Mouse (Mus musculus) CH12.LX (cell line): ENCODE measurements around the gene Tenm1. TPM values are rescaled to one million over a fixed set of nuclear protein-coding genes. Genes with fewer than 3 reads are reported as not detected.

Experiments used
- DNase-seq: peaks from one replicate; pipeline ENCODE4 v3.0.0-alpha.2; 2013; ENCODE audit errors: extremely low read depth
- H3K27ac ChIP-seq: 2 replicates; pipeline ENCODE4 v1.5.1; 2012; ENCODE audit warnings: low read depth, mild to moderate bottlenecking, control low read depth, moderate library complexity; ENCODE audit not compliant: insufficient read depth
- H3K27me3 ChIP-seq: replicated peaks from 2 replicates; pipeline ENCODE3; 2012; ENCODE audit warnings: inconsistent platforms
- H3K36me3 ChIP-seq, 2 experiments: replicated peaks in 1 of 2; 2 replicates each; pipeline versions ENCODE3 to v1.6.1; 2012; ENCODE audit warnings: inconsistent platforms in 1 of 2, low read length in 1 of 2, mild to moderate bottlenecking in 1 of 2, mixed read lengths in 1 of 2, moderate library complexity in 1 of 2; ENCODE audit not compliant: control insufficient read depth in 1 of 2, insufficient read depth in 1 of 2
- H3K4me1 ChIP-seq, 2 experiments: 2 replicates each; pipeline ENCODE4 v1.6.1; 2012; ENCODE audit warnings: inconsistent platforms in 1 of 2, moderate library complexity in 1 of 2; ENCODE audit not compliant: insufficient read depth in 2 of 2, control insufficient read depth in 1 of 2
- H3K4me2 ChIP-seq: 2 replicates; pipeline ENCODE4 v1.6.1; 2012; ENCODE audit warnings: low read depth, mild to moderate bottlenecking, control low read depth; ENCODE audit not compliant: poor library complexity, insufficient read depth, severe bottlenecking
- H3K4me3 ChIP-seq, 3 experiments: fragments of 150-350 bp in 1 of 3; sonication (generic) in 1 of 3; replicated peaks in 1 of 3; 2 replicates each; pipeline versions ENCODE3 to v1.5.1; 2011 to 2012; ENCODE audit warnings: low read depth in 2 of 3, low read length in 2 of 3, mild to moderate bottlenecking in 2 of 3, moderate library complexity in 2 of 3, control low read depth in 1 of 3, improper control_type of control experiment in 1 of 3, inconsistent platforms in 1 of 3, mixed read lengths in 1 of 3; ENCODE audit not compliant: poor library complexity in 1 of 3
- H3K79me2 ChIP-seq: replicated peaks from 2 replicates; pipeline ENCODE4 v1.6.1; 2012; ENCODE audit warnings: mild to moderate bottlenecking, moderate library complexity; ENCODE audit not compliant: control insufficient read depth, poor library complexity, insufficient read depth, severe bottlenecking; ENCODE audit errors: extremely low read depth
- H3K9ac ChIP-seq: 2 replicates; pipeline ENCODE4 v1.6.1; 2012; ENCODE audit warnings: low read depth, mild to moderate bottlenecking, control low read depth, moderate library complexity; ENCODE audit not compliant: insufficient read depth
- H3K9me3 ChIP-seq: replicated peaks from 2 replicates; pipeline ENCODE3; 2012; ENCODE audit warnings: low read length, inconsistent platforms, mixed read lengths
- BHLHE40 ChIP-seq: IDR thresholded peaks from 2 replicates; pipeline ENCODE4 v1.6.1; 2011; ENCODE audit warnings: mild to moderate bottlenecking, low read depth, low read length, improper control_type of control experiment
- CHD1 ChIP-seq: IDR thresholded peaks from 2 replicates; pipeline ENCODE4 v1.6.1; 2012; ENCODE audit warnings: low read depth, low read length, improper control_type of control experiment, inconsistent platforms
- CHD2 ChIP-seq: IDR thresholded peaks from 2 replicates; pipeline ENCODE4 v1.6.1; 2011; ENCODE audit warnings: low read length, improper control_type of control experiment
- E2F4 ChIP-seq: IDR thresholded peaks from 2 replicates; pipeline ENCODE4 v1.6.1; 2011; ENCODE audit warnings: low read depth, low read length, improper control_type of control experiment; ENCODE audit not compliant: insufficient replicate concordance
- ETS1 ChIP-seq: conservative IDR thresholded peaks from 2 replicates; pipeline ENCODE4 v1.6.1; 2012; ENCODE audit warnings: low read depth, mild to moderate bottlenecking, inconsistent platforms, low read length, improper control_type of control experiment, moderate library complexity
- IRF4 ChIP-seq: IDR thresholded peaks from 2 replicates; pipeline ENCODE4 v1.6.1; 2014; ENCODE audit warnings: low read depth, mild to moderate bottlenecking, inconsistent platforms, low read length, improper control_type of control experiment
- JUND ChIP-seq: conservative IDR thresholded peaks from 2 replicates; pipeline ENCODE4 v1.6.1; 2011; ENCODE audit warnings: low read depth, low read length, improper control_type of control experiment
- KAT2A ChIP-seq: IDR thresholded peaks from 2 replicates; pipeline ENCODE4 v1.6.1; 2012; ENCODE audit warnings: low read length, improper control_type of control experiment, inconsistent platforms; ENCODE audit not compliant: insufficient replicate concordance
- MAX ChIP-seq: IDR thresholded peaks from 2 replicates; pipeline ENCODE4 v1.6.1; 2011; ENCODE audit warnings: low read length, improper control_type of control experiment
- MAZ ChIP-seq: IDR thresholded peaks from 2 replicates; pipeline ENCODE4 v1.6.1; 2012; ENCODE audit warnings: low read depth, mild to moderate bottlenecking, inconsistent platforms, low read length, improper control_type of control experiment, moderate library complexity
- MXI1 ChIP-seq: IDR thresholded peaks from 2 replicates; pipeline ENCODE4 v1.6.1; 2011; ENCODE audit warnings: mild to moderate bottlenecking, low read depth, low read length, improper control_type of control experiment
- MYC ChIP-seq: IDR thresholded peaks from 2 replicates; pipeline ENCODE4 v1.6.1; 2011; ENCODE audit warnings: low read depth, mild to moderate bottlenecking, improper control_type of control experiment, low read length
- NRF1 ChIP-seq: IDR thresholded peaks from 2 replicates; pipeline ENCODE4 v1.6.1; 2014; ENCODE audit warnings: low read depth, mild to moderate bottlenecking, inconsistent platforms, low read length, improper control_type of control experiment, moderate library complexity
- PAX5 ChIP-seq: IDR thresholded peaks from 2 replicates; pipeline ENCODE4 v1.6.1; 2012; ENCODE audit warnings: low read length, inconsistent platforms, mixed read lengths
- POLR2A ChIP-seq: IDR thresholded peaks from 2 replicates; pipeline ENCODE4 v1.6.1; 2011; ENCODE audit warnings: low read depth, mild to moderate bottlenecking, improper control_type of control experiment, low read length
- POLR2AphosphoS2 ChIP-seq: IDR thresholded peaks from 2 replicates; pipeline ENCODE4 v1.6.1; 2011; ENCODE audit warnings: low read depth, low read length, improper control_type of control experiment
- RAD21 ChIP-seq: IDR thresholded peaks from 2 replicates; pipeline ENCODE4 v1.6.1; 2011; ENCODE audit warnings: low read depth, mild to moderate bottlenecking, low read length, improper control_type of control experiment, moderate library complexity
- RCOR1 ChIP-seq: conservative IDR thresholded peaks from 2 replicates; pipeline ENCODE4 v1.6.1; 2012; ENCODE audit warnings: low read depth, mild to moderate bottlenecking, inconsistent platforms, low read length, improper control_type of control experiment
- SIN3A ChIP-seq: IDR thresholded peaks from 2 replicates; pipeline ENCODE4 v1.6.1; 2012; ENCODE audit warnings: low read length, improper control_type of control experiment, inconsistent platforms
- USF1 ChIP-seq: IDR thresholded peaks from 2 replicates; pipeline ENCODE4 v1.6.1; 2014; ENCODE audit warnings: low read depth, mild to moderate bottlenecking, inconsistent platforms, low read length, improper control_type of control experiment
- USF2 ChIP-seq: conservative IDR thresholded peaks from 2 replicates; pipeline ENCODE4 v1.6.1; 2011; ENCODE audit warnings: low read depth, low read length, improper control_type of control experiment
- ZC3H11A ChIP-seq: IDR thresholded peaks from 2 replicates; pipeline ENCODE4 v1.6.1; 2012; ENCODE audit warnings: low read depth, mild to moderate bottlenecking, inconsistent platforms, low read length, improper control_type of control experiment
- ZMIZ1 ChIP-seq: IDR thresholded peaks from 2 replicates; pipeline ENCODE4 v1.6.1; 2012; ENCODE audit warnings: low read depth, mild to moderate bottlenecking, inconsistent platforms, low read length, improper control_type of control experiment
- dilution Hi-C: fragments of 300-500 bp; cut with MboI; formaldehyde crosslinking; loops from 2 replicates; pipeline ENCODE4 v1.14.3; 2020; ENCODE audit warnings: low sequenced_read_pairs; ENCODE audit not compliant: extremely low pct_unique_long_range_greater_than_20kb, extremely low pct_ligation_motif_present
- in situ Hi-C: fragments of 300-500 bp; cut with MboI; formaldehyde crosslinking; loops from 3 replicates; pipeline ENCODE4 v1.14.3; 2019; ENCODE audit warnings: low sequenced_read_pairs, low pct_ligation_motif_present, low pct_unique_long_range_greater_than_20kb, mixed read lengths
- polyA plus RNA-seq: library from polyadenylated mRNA; unstranded; fragments of >175 nt; gene quantifications from 2 replicates; pipeline ENCODE4 v1.2.1, GENCODE M21; 2012; ENCODE audit warnings: low read depth; ENCODE audit not compliant: insufficient read length
- total RNA-seq, 2 experiments: library from RNA; depleted of rRNA; stranded (reverse); fragments of 300-350 nt in 1 of 2; fragments of >200 nt in 1 of 2; gene quantifications; 2 replicates each; pipeline ENCODE4 v1.2.3; 2012 to 2014

The Tenm1 gene
- total and polyA plus RNA-seq, 3 experiments = 0.20 TPM; not detected in 2

DNA sequence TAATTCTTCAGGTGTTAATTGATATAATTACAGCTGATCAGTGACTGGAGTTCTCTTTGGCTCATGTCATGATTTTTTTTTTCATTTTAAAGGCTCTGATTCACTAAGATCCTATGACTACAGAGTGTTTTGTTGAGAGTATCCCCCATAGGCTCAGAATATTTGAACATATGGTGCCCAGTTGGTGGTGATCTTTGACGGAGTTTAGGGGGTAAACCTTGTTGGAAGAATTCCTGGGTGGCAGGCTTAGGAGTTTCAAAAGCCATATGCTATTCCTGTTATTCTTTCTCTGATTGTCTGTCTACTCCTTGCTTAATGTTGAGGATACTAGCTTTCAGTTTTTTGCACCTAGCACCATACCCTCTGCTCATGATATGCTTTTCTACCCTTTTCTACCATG lies 109.6 kb downstream of the Tenm1 start:
- Histone ChIP-seq H3K79me2 (no peaks in the 10 kb centered on the region), H3K4me1 (no peaks in the 10 kb centered on the region), H3K27me3 (no peaks in the 10 kb centered on the region), H3K36me3 (no peaks in the 10 kb centered on the region), H3K9ac (no peak overlapping the region), H3K27ac (no peak overlapping the region), H3K4me3 (no peak overlapping the region), H3K4me2 (no peak overlapping the region), H3K9me3 (no peaks in the 10 kb centered on the region)
- DNase-seq = no peak
- TF ChIP-seq ETS1 (no peak), PAX5 (no peak), IRF4 (no peak), CHD2 (no peak), ZMIZ1 (no peak), JUND (no peak), BHLHE40 (no peak), USF1 (no peak), CHD1 (no peak), POLR2A (no peak), USF2 (no peak), E2F4 (no peak), POLR2AphosphoS2 (no peak)
- in situ Hi-C loops = no loop called here
- dilution Hi-C loops = no loop called here

DNA sequence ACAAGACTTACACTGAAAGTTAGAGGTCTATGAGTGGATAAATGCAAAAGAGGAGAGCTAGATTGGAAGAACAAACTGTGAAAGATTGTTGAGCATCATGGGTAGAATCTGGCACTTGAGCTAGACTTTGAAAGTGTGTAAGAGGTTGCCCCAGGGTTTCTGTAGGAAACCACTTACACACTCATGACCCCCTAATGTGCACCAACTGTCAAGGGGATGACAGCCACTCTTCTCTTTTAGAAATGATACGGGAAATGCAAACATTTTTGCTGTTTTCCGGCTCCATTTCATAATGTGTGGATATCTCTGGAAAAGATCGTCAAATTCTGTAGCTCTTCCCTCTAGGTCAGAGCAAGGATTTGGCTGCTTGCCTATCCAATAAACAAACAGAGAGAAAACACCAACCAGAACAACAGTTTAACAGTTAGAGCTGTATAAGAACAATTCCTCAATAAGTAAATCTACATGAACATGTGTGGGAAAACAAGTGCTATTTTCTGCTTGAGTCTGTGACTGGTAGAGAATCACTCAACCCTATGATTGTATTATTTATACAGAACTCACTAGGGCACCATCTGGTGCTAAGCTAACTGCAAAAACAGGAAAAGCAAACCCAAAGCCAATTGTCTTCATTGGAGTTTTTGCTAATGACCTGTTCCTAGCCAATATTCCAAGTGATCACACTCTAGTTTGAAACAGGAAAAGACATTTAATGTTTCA lies 111.0 kb downstream of the Tenm1 start:
- Histone ChIP-seq H3K4me3 (no peak overlapping the region), H3K4me2 (no peak overlapping the region), H3K27me3 (no peaks in the 10 kb centered on the region), H3K27ac (no peak overlapping the region), H3K9ac (no peak overlapping the region), H3K79me2 (no peaks in the 10 kb centered on the region), H3K36me3 (no peaks in the 10 kb centered on the region), H3K9me3 (no peaks in the 10 kb centered on the region), H3K4me1 (no peaks in the 10 kb centered on the region)
- TF ChIP-seq PAX5 (no peak), MXI1 (no peak), RAD21 (no peak), CHD2 (no peak), RCOR1 (no peak), KAT2A (no peak), MAX (no peak), MYC (no peak), NRF1 (no peak), MAZ (no peak), JUND (no peak), ZC3H11A (no peak), SIN3A (no peak)
- DNase-seq = no peak
- in situ Hi-C loops (no loop called here), dilution Hi-C loops (no loop called here)
